Mouse (Mus musculus): ENCODE data around the gene Gpr15. TPM values are rescaled to one million over a fixed set of nuclear protein-coding genes. Genes with fewer than 3 reads are reported as not detected.

Gene Gpr15
- total RNA-seq, 2 experiments from 2014 or later = 0.86 to 2.0 TPM

DNA sequence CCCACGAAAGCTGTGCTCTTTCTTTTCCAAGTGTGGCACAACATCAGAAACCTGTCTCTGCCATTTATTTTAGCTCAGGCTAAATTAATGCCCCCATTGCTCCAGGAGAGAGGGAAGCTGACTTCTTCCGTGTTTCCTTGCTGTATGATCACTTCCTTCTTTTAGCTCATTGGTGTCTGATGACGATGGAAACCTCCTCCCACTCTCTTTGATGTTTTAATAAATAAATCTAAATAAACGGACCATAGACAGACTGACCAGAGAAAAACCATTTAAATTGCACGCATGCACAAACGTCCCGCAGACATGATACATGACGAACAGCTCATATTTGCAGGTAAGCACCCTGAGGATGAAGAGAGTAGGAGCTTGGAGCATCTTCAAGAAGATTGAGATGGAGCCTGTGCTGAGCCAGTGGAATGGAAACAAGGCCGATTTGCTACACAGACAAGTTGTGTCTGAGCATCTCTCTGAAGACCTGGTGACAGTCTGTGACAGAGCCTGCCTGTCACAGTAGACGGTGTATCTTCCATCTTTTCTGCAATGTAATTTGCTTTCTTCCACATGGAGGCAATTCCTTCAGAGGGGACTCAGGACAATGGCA lies 16.4 kb downstream of the Gpr15 start:
- peak; percentile 60; the same call in 1 of the 2 replicates for ATAC-seq (replicated peaks; ENCODE audit: poor library complexity)

DNA sequence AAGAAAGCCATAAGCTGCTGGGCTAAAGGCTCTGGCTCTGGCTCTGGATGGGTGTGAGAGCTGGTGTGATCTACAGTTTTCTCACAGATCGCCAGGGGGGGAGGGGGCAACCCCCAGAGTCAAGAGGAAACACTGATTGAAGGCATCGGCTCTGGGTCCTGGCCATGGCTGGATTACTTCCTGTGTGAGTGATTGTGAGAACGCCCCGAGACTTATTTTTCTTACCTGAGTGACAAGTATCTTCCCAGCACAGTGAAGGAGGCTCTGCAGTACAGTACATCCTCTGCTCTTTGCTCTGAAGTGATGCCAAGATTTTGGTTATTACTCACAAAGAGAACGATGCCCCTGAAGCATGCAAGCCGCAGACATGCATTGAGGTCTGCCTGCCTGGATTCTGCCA lies 17.1 kb downstream of the Gpr15 start:
- no peak for ATAC-seq (replicated peaks; ENCODE audit: poor library complexity)

DNA sequence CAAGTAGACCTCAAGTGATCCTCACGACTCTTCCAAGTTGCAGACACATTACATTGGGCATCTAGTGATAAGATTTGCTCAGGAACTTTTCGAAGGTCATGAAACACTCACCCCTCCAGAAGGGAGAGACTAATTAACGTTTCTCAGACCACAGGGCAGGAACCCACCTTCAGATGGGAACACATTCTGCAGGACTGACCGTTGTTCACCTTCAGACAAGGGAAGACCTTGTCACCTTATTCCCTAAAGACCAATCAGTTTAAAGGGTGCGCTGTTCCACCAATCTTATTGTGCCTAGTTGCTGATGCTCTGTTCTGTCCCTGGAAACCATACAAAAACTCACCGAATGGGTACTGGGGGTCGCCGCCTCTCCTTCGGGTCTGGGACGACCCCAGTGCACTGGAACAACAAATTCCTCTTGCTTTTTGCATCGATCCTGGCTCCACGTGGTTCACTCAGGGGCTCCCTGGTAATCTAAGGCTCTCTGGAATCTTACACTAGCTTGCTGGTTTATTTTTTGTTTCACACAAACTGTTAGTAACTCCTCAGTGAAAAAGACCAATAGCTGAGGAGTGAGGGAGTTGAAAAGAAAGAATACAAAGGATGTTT lies 17.9 kb downstream of the Gpr15 start:
- no peak for ATAC-seq (replicated peaks; ENCODE audit: poor library complexity)

DNA sequence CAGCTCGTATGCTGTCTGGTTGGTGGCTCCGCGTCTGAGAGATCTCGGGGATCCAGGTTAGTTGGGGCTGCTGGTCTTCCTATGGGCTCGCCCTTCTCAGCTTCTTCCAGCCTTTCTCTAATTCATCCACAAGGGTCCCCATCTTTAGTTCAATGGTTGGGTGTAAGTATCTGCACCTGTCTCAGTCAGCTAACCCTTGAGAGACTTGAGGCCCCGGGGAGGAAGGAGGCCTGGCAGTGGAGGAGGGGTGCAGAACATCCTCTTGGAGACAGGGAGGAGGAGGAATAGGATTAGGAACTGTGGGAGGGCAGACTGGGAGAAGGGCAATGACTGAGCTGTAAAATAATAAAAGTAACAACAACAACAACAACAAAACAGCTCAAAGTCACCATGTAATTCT lies 18.7 kb downstream of the Gpr15 start:
- ATAC-seq (replicated peaks; ENCODE audit: poor library complexity) = no peak

DNA sequence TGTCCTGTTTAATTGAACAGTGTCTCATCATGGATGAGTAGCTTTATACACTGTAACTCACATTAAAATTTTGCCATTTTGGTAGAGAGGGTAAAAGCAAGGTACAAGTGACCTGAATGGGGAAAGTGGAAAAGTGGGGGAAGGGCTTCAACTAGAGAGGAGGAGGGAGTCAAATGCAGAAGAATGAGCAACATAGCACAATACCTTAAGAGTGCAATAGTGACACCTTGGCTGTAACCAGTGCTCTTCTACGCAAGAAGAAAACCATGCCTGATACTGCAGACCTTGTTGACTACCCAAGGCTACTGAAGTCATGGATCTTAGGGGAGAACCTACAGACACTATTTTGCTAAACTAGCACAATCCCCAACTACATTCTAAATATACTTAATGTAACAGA lies 21.6 kb downstream of the Gpr15 start:
- ATAC-seq (replicated peaks; ENCODE audit: poor library complexity) = no peak

DNA sequence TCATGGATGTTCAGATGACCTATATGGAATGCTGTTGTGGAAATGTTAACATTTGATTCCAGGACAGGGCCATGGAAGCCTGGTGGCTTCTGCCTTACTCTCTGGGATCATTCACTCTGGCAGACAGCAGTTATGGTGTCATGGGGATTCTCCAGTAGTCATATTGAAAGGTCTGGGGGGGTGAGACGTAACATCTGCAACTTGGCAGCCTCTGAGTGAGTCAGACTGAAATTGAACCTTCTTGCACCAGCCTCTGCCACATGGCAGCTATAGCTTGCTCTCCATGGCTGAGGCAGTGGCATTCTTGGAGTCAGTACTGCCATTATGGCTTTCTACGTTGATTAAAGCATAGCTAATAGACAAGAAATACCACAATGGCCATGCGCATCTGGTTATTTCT lies 22.1 kb downstream of the Gpr15 start:
- no peak for ATAC-seq (replicated peaks; ENCODE audit: poor library complexity)

DNA sequence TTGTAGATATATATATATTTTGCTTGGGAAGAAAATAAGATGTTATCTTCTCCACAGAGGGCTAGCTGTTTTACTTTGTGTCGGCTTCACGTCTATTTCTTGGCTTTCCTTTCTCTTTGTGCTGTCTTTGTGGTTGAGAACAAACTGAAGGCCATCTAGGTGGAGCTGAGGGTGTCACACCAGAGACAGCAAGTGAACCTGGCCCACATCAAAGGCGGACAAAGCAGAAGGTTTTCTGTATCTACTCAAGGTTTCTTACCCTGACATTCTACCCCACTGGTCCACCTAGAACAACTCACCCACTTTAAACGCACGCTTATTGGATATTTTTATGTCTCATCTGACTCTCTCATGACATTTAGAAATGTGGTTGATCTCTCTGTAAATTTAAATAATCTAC lies 24.8 kb downstream of the Gpr15 start:
- ATAC-seq (replicated peaks; ENCODE audit: poor library complexity) = no peak

DNA sequence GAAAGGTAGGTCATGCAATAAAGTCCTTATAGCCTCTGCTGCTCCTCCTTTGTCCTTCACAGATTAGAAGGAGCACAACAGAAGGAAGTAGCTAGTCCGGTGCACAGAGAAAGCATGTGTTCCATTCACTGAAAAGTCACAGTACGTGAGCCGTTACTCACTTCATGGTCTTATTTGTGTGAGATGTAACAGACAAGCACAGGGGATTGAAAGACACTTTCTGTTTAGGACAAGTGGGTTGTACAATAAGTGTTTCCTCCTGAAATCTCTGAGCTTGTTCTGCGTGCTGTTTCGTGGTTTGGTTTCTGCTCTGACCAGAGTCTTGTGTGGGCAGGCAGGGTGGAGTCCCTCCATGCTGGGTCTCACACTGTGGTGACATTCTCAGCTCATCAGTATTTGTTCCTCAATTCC lies 28.5 kb downstream of the Gpr15 start:
- peak; percentile 77 for ATAC-seq (replicated peaks; ENCODE audit: poor library complexity)

DNA sequence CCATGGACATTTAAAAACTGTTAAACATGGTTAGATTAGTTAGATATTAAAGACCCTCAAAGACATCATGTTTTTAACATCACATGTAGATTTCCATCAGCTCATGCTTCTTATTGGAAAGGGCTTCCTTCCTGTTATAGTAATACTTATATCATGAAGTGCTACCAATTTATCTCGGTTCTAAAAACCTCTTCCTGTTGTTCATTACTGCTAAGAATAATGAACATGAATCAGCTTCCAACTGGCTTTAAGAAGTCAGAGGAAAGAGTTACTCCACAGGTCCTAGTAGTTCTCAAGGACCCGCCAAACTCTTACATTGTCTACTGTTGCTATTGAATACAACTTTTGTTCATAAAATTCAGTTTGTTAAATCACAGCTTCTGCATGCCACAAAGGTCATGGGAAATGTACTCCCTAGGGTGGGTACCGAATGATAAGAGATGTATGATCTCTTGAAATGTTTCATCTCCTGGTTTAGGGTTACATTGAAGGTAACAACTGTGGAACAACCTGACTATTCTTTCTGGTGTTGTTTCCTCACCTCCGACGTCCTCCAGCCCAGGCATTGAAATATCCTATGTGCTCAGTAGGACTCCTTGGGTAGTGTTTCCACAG lies 29.2 kb downstream of the Gpr15 start:
- no peak for ATAC-seq (replicated peaks; ENCODE audit: poor library complexity)

DNA sequence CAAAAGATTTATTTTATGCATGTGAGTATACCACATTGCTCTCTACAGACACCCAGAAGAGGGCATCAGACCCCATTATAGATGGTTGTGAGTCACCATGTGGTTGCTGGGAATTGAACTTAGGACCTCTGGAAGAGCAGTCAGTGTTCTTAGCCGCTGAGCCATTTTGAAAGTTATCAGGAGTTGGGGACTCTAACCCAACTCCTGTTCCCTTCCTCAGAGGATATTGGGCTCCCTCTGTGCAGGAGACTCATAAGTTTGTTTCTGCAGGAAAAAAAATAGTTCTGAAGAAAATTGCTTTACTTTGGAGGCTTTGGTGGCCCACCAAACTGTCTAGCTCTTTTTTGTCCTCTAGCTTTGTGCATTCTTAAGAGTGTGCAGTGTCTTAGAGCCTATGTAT lies 30.3 kb downstream of the Gpr15 start:
- no peak for ATAC-seq (replicated peaks; ENCODE audit: poor library complexity)

DNA sequence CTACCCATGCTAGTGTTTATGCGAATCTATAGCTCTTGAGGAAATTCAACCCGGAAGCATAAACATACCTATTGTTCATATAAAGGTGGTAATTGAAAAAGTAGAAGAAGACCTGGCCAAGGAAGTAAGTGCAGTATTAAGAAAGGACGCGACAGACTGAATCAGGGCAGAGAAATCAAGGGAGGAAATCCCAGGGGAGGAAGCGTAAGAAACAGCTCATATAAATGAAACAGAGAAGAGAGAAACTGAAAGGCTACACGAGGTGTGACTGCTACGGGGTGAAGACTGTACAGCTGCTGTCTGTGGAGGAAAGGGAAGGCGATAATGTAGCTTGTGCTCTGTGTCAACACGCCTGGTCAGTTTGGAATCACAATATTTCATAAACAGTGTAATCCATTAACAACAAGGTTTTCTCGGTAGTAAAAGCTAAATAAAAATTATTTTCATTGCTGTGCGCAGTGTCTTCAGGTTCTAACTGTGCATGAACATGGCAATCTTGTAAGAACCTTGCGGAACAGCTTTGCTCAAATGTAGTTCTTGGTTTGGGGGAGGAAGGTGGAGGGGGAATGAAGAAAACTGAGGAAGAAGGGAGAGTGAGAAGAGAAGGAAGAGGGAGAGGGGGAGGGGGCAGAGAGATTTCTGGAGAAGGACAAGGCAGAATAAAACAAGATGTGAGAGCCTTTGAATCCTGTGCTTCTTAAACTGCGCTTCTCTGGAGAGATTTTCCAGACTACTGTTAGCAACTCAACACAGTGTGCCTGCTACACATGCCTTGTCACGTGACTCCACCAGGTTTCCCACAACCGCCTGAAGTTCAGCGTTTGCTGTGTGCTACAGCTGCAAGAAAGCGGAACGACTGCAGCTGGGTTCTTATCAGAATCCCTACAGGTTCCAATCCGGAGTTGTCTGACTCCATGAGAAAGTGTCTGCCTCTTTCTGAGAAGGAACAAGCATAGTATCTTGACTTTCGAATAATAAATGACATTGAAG lies 33.0 kb downstream of the Gpr15 start:
- ATAC-seq (replicated peaks; ENCODE audit: poor library complexity) = peak; percentile 67

DNA sequence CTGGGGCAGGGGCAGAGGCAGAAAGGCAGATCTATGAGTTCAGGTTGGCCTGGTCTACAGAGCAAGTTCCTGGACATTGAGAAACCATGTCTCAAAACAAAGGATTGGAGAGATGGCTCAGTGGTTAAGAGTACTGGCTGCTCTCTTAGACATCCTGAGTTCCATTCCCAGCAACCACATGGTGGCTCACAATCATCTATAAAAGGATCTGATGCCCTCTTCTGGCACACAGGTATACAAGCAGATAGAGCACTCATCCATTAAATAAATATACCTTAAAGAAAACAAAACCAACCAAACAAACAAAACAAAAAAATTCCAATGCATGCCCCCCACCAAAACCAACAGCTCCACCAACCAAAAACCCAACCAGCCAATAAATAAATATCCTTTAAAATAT lies 34.3 kb downstream of the Gpr15 start:
- no peak for ATAC-seq (replicated peaks; ENCODE audit: poor library complexity)

DNA sequence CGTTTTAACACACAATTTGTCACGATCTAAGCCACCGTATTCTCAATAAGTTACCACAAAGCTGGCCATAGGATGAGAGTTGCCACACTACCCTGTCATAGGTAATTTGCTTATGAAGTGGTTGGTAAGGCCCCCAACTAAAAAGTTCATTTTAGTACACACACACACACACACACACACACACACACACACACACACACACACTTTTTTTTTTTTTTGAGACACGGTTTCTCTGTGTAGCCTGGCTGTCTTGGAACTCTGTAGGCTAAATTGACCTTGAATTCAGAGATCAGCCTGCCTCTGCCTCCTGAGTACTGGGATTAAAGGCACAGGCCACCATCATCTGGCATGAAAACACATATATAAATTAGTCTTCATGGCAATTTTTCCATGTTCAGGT lies 35.0 kb downstream of the Gpr15 start:
- ATAC-seq (replicated peaks; ENCODE audit: poor library complexity) = no peak

DNA sequence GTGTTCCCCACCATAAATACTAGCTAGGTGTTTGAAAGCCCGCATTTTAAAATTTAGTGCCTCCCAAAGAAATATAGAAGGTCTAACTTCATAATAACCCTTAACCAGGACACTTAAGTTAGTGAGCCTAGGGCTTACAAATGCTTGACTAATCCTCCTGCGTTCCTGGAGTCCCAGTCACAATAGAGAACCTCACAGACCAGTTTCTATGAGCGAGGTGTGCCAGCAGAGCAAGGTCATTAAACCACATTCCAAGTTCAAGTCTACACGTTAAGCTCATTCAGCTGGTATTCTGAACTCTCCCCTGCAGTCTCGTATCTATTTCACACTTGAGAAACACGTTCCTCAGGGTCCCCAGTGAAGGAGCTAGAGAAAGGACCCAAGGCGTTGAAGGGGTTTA lies 36.0 kb downstream of the Gpr15 start:
- no peak for ATAC-seq (replicated peaks; ENCODE audit: poor library complexity)

DNA sequence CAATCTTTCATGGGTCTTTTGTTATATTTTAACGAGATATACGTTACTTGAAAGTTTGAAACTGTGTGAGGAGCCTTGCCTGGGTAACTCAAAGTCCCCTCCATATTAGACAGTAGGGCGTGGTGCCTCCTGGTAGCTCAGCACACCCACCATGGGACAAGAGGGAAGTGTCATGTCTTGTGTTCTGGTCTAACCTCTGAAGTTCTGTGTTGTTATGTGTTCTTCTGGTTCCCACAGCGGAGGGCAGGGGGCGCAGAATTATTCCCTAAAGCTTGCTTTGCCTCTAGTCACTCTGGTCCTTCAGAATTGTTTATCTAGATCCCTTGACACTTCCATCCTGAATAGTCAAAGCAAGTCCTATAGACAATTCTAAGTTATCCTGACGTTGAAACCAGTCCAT lies 36.8 kb downstream of the Gpr15 start:
- no peak for ATAC-seq (replicated peaks; ENCODE audit: poor library complexity)

DNA sequence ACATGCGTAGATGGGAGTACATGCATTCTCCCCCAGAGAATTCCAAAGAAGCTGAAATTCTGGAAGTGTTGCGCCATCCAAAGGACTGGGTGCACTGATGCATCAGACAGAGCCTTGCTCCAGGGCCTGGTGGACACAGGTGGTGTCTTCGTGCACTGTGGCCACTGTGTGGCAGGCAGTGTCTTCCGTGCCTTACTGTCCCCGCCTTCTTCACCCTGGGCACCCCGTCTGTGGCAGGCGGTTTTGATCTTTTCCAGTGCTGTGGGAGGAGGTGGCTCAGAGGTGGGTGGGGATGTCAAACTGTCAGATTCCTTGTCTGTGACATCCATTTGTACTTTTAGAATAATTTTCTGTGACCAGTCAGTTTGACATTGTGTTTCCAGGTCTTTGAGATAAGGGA lies 40.2 kb downstream of the Gpr15 start:
- peak; percentile 78 for ATAC-seq (replicated peaks; ENCODE audit: poor library complexity)

DNA sequence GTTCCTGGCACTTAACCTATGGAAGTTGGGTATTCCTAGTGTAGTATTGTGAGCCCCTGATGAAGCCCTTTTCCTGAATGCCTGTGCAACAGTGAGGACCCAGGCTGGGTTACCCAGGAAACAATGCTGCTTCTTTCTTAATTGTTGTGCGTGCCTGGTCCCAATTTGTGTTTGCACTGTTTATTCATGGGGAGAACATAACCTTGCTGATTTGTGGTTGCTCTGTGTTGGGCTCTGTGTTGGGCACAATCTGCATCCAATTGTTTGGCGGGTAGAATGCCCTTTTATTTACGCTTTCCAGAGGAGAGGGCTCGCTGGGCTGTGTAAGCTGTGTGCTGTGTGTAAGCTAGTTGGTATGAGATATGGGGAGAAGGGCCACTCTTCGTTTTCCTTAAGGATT lies 41.4 kb downstream of the Gpr15 start:
- ATAC-seq (replicated peaks; ENCODE audit: poor library complexity) = no peak

DNA sequence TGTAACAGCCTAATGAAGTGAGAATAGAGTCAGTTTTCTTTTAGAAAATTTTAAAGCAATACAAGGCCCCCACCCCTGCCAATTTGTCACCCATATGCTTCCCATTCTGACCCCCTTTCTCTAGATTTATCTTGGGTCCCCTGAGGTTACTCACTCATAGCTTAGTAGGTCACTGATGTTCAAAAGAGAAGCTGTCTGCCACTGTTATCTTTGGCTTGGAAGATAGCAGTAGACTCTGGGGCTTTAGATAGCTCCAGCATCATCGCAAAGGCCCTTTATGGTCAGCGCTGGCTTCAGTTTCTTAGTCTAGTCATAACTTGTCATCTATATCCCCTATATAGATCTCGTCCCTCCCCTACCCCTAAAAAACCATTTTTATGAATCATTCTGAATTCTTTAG lies 42.2 kb downstream of the Gpr15 start:
- ATAC-seq (replicated peaks; ENCODE audit: poor library complexity) = no peak

DNA sequence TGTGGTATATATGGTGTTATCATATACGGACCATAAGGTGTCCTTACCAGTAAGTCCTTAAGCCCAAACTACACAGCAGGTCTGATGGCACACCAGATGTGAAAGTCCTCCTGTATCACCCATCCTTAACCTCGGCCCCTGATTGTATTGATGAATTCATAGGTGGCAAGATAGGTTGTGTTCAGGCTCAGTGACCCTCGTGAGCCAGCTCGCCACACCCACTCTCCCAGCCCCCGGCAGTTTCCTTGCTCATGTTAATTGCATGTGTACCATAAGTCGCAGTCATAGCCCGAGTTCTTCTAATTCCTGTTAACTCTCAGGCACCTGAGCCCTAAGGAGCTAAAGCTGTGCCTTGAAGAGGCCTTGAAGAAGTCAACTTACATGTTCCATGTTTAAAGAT lies 42.7 kb downstream of the Gpr15 start:
- no peak for ATAC-seq (replicated peaks; ENCODE audit: poor library complexity)

DNA sequence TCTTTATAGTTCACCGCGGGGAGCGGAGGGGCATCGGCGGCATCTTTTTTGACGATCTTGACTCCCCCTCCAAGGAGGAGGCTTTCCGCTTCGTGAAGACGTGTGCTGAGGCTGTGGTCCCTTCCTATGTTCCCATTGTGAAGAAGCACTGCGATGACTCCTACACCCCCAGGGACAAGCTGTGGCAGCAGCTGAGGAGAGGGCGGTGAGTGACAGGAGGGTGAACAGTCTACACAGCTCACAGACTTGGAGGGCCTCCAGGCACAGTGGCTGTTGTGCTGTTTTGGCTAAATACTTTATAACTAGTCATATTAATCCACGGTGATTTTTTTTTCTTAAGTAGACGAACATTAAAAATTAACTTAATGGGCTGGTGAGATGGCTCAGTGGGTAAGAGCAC lies 43.6 kb downstream of the Gpr15 start:
- no peak for ATAC-seq (replicated peaks; ENCODE audit: poor library complexity)

DNA sequence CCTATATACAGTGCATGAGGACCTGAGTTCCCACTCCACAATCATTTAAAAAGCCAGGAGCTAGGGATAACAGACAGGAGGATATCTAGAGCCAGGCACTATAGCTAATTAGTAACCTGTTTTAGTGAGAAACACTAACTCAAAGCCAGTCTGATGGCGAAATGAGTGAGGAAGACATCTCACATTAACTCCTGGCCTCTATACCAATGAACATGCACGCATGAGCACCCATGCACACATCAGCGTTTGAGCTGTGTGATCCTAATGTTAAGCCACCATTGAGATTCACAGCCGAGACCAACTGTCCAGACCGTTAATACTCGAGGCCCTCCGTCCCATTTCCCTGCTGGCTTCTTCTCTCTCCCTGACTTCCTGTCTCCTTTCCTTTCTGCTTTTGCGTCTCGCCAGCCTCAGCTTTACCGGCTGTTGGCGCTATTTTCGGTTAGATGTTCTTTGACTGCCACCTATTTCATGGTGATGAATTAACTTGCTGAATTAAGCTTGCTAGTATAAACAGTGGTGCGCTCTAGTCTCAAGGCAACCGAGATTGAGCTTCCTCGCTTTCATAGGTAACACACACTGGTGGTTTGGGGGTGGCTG lies 45.0 kb downstream of the Gpr15 start:
- no peak for ATAC-seq (replicated peaks; ENCODE audit: poor library complexity)

Measured in megakaryocyte progenitor cell, adult 5-6 weeks (primary cell).